Mouse (Mus musculus): Measurements from ENCODE around the gene Vmo1. TPM values are rescaled to one million over a fixed set of nuclear protein-coding genes. Genes with fewer than 3 reads are reported as not detected.
"Not testable (repeated sequence)": the region's sequence is repeated elsewhere in the genome, so short reads cannot be mapped to it uniquely, and the experiment has no call there.

The Vmo1 gene
- polyA plus RNA-seq, 1 experiment from 2014 or later, result not detected

GRCm38 (mm10) chr11:70539877-70540587 is 25.6 kb upstream of the Vmo1 start, which contains the start of gene Pld2:
Gene Pld2 (plus strand): TSS chr11:70540064.
- no peak within 1 kb of the TSS for H3K27ac ChIP-seq
- H3K4me1 ChIP-seq, result peaks cover 10% of the 10 kb centered on the region
- no peaks in the 10 kb centered on the region for H3K9me3 ChIP-seq
- peak within 1 kb of the TSS; percentile 68 for H3K9ac ChIP-seq
- peak within 1 kb of the TSS; percentile 56 for H3K4me3 ChIP-seq
- H3K27me3 ChIP-seq (replicated peaks), result peaks cover 23% of the 10 kb centered on the region
- ATAC-seq (ENCODE audit: low FRiP score, low read depth), result peak; percentile 61; the same call in 1 of the 2 replicates
- H3K36me3 ChIP-seq, result no peaks in the 10 kb centered on the region
- under 1% methylated on average over 64 of the region's 65 CpGs for WGBS
- peak within 1 kb of the TSS; percentile 91 for H3K4me2 ChIP-seq (replicated peaks)

- H3K36me3 ChIP-seq, result no peaks in the 10 kb centered on the region
- H3K27me3 ChIP-seq (replicated peaks), result peaks cover 23% of the 10 kb centered on the region
- peak overlapping the region; percentile 91 for H3K4me2 ChIP-seq (replicated peaks)
- 19% methylated on average over 9 of the region's 9 CpGs for WGBS
- no peaks in the 10 kb centered on the region for H3K9me3 ChIP-seq
- no peak for ATAC-seq (ENCODE audit: low FRiP score, low read depth)
- no peak overlapping the region for H3K9ac ChIP-seq
- no peak overlapping the region for H3K27ac ChIP-seq
- peaks cover 10% of the 10 kb centered on the region for H3K4me1 ChIP-seq
- H3K4me3 ChIP-seq, result peak overlapping the region; percentile 56; the same call in 1 of the 2 replicates
Measured at GRCm38 (mm10) chr11:70539423-70539822, 25.0 kb upstream of the Vmo1 start.

- ATAC-seq (ENCODE audit: low FRiP score, low read depth), result no peak
- Histone ChIP-seq H3K4me2 (replicated peaks) (no peak within 1 kb of the TSS), H3K9me3 (no peaks in the 10 kb centered on the region), H3K27me3 (replicated peaks) (no peaks in the 10 kb centered on the region), H3K27ac (no peak within 1 kb of the TSS), H3K9ac (no peak within 1 kb of the TSS), H3K4me3 (no peak within 1 kb of the TSS), H3K36me3 (peaks cover 15% of the 10 kb centered on the region), H3K4me1 (no peaks in the 10 kb centered on the region)
- WGBS, result 84% methylated on average over 6 of the region's 6 CpGs
Measured at GRCm38 (mm10) chr11:70532839-70533238, 18.4 kb upstream of the Vmo1 start, which contains the start of gene Gm40193. Gene Gm40193 (minus strand): TSS chr11:70532939.

- H3K4me1 ChIP-seq; H3K9me3 ChIP-seq; H3K27ac ChIP-seq; H3K9ac ChIP-seq; H3K4me2 ChIP-seq (replicated peaks); ATAC-seq (ENCODE audit: low FRiP score, low read depth); H3K4me3 ChIP-seq; H3K27me3 ChIP-seq (replicated peaks): not testable (repeated sequence)
- WGBS, result 73% methylated on average over 2 of the region's 2 CpGs
- peaks cover 31% of the 10 kb centered on the region for H3K36me3 ChIP-seq
Measured at GRCm38 (mm10) chr11:70531065-70531464, 16.6 kb upstream of the Vmo1 start.

GRCm38 (mm10) chr11:70528610-70529009 is 14.2 kb upstream of the Vmo1 start:
- Histone ChIP-seq H3K27me3 (replicated peaks) (no peaks in the 10 kb centered on the region), H3K4me2 (replicated peaks) (no peak overlapping the region), H3K9me3 (no peaks in the 10 kb centered on the region), H3K36me3 (peaks cover 31% of the 10 kb centered on the region), H3K9ac (no peak overlapping the region), H3K4me1 (peaks cover 10% of the 10 kb centered on the region), H3K27ac (no peak overlapping the region), H3K4me3 (no peak overlapping the region)
- WGBS, result 89% methylated on average over 7 of the region's 7 CpGs
- no peak for ATAC-seq (ENCODE audit: low FRiP score, low read depth)

GRCm38 (mm10) chr11:70526211-70526610 is 11.8 kb upstream of the Vmo1 start:
- no peaks in the 10 kb centered on the region for H3K9me3 ChIP-seq
- no peak for ATAC-seq (ENCODE audit: low FRiP score, low read depth)
- H3K36me3 ChIP-seq, result peaks cover 31% of the 10 kb centered on the region
- H3K4me2 ChIP-seq (replicated peaks), result peak overlapping the region; percentile 77
- peak overlapping the region; percentile 72 for H3K9ac ChIP-seq
- H3K4me1 ChIP-seq, result peaks cover 10% of the 10 kb centered on the region
- H3K4me3 ChIP-seq, result peak overlapping the region; percentile 72
- WGBS, result 91% methylated on average over 12 of the region's 12 CpGs
- no peak overlapping the region for H3K27ac ChIP-seq
- no peaks in the 10 kb centered on the region for H3K27me3 ChIP-seq (replicated peaks)

GRCm38 (mm10) chr11:70525726-70526125 is 11.3 kb upstream of the Vmo1 start:
- WGBS, result 3% methylated on average over 12 of the region's 12 CpGs
- Histone ChIP-seq H3K27me3 (replicated peaks) (no peaks in the 10 kb centered on the region), H3K36me3 (peaks cover 31% of the 10 kb centered on the region), H3K4me3 (peak overlapping the region; percentile 72), H3K4me2 (replicated peaks) (peak overlapping the region; percentile 77), H3K9ac (peak overlapping the region; percentile 72), H3K27ac (no peak overlapping the region), H3K9me3 (no peaks in the 10 kb centered on the region), H3K4me1 (peaks cover 10% of the 10 kb centered on the region)
- no peak for ATAC-seq (ENCODE audit: low FRiP score, low read depth)

GRCm38 (mm10) chr11:70525184-70525678 is 10.8 kb upstream of the Vmo1 start, which contains the start of gene Psmb6:
Gene Psmb6 (plus strand): TSS chr11:70525367.
- under 1% methylated on average over 26 of the region's 26 CpGs for WGBS
- H3K27ac ChIP-seq, result no peak within 1 kb of the TSS

GRCm38 (mm10) chr11:70524782-70525181 is 10.4 kb upstream of the Vmo1 start:
- 7% methylated on average over 8 of the region's 8 CpGs for WGBS
- ATAC-seq (ENCODE audit: low FRiP score, low read depth), result peak; percentile 33
- Histone ChIP-seq H3K27ac (no peak overlapping the region), H3K27me3 (replicated peaks) (peaks cover 3% of the 10 kb centered on the region; the same call in 1 of the 2 replicates), H3K9ac (no peak overlapping the region), H3K9me3 (no peaks in the 10 kb centered on the region), H3K4me2 (replicated peaks) (peak overlapping the region; percentile 77), H3K4me3 (peak overlapping the region; percentile 16; the same call in 1 of the 2 replicates), H3K36me3 (peaks cover 31% of the 10 kb centered on the region), H3K4me1 (peaks cover 19% of the 10 kb centered on the region)

More at GRCm38 (mm10) chr11:70525184-70525678, 10.8 kb upstream of the Vmo1 start, which contains the start of gene Psmb6:
- Histone ChIP-seq H3K4me2 (replicated peaks) (peak within 1 kb of the TSS; percentile 77), H3K36me3 (peaks cover 31% of the 10 kb centered on the region), H3K27me3 (replicated peaks) (no peaks in the 10 kb centered on the region), H3K4me3 (peak within 1 kb of the TSS; percentile 72), H3K9me3 (no peaks in the 10 kb centered on the region), H3K4me1 (peaks cover 15% of the 10 kb centered on the region), H3K9ac (peak within 1 kb of the TSS; percentile 72)
- peak; percentile 88 for ATAC-seq (ENCODE audit: low FRiP score, low read depth)

GRCm38 (mm10) chr11:70523306-70523989 is 9.0 kb upstream of the Vmo1 start:
- not testable (repeated sequence) for H3K9me3 ChIP-seq; H3K4me3 ChIP-seq; H3K9ac ChIP-seq; H3K4me2 ChIP-seq (replicated peaks); ATAC-seq (ENCODE audit: low FRiP score, low read depth); H3K27ac ChIP-seq; H3K27me3 ChIP-seq (replicated peaks)
- Histone ChIP-seq H3K36me3 (peaks cover 22% of the 10 kb centered on the region), H3K4me1 (peaks cover 19% of the 10 kb centered on the region)
- WGBS, result 89% methylated on average over 8 of the region's 8 CpGs

- WGBS, result 15% methylated on average over 41 of the region's 41 CpGs
- Histone ChIP-seq H3K4me2 (replicated peaks) (peak overlapping the region; percentile 55), H3K9me3 (no peaks in the 10 kb centered on the region), H3K27me3 (replicated peaks) (peaks cover 10% of the 10 kb centered on the region), H3K36me3 (no peaks in the 10 kb centered on the region), H3K9ac (peak overlapping the region; percentile 57), H3K27ac (no peak overlapping the region), H3K4me1 (peaks cover 10% of the 10 kb centered on the region), H3K4me3 (peak overlapping the region; percentile 7; the same call in 1 of the 2 replicates)
- peak; percentile 52 for ATAC-seq (ENCODE audit: low FRiP score, low read depth)
Measured at GRCm38 (mm10) chr11:70520178-70520769, 5.9 kb upstream of the Vmo1 start.

- peaks cover 10% of the 10 kb centered on the region for H3K4me1 ChIP-seq
- no peak for ATAC-seq (ENCODE audit: low FRiP score, low read depth)
- H3K9ac ChIP-seq, result peak within 1 kb of the TSS; percentile 57
- H3K4me2 ChIP-seq (replicated peaks), result peak within 1 kb of the TSS; percentile 55
- H3K9me3 ChIP-seq, result no peaks in the 10 kb centered on the region
- H3K36me3 ChIP-seq, result no peaks in the 10 kb centered on the region
- peaks cover 10% of the 10 kb centered on the region for H3K27me3 ChIP-seq (replicated peaks)
- H3K27ac ChIP-seq, result no peak within 1 kb of the TSS
- peak within 1 kb of the TSS; percentile 7; the same call in 1 of the 2 replicates for H3K4me3 ChIP-seq
- 72% methylated on average over 10 of the region's 10 CpGs for WGBS
Measured at GRCm38 (mm10) chr11:70518923-70519322, 4.5 kb upstream of the Vmo1 start, which contains the start of gene Gltpd2. Gene Gltpd2 (plus strand): TSS chr11:70519196.

All from neural tube, embryonic 12.5 days (tissue).